Mouse (Mus musculus) A20 (cell line): Measurements from ENCODE around the gene Tex29.

Experiments used
- DNase-seq: peaks from one replicate; pipeline ENCODE4 v3.0.0-alpha.2; 2011; ENCODE audit warnings: low read depth, low spot score

Tex29 gene

GRCm38 (mm10) chr8:11840174-11840573 is at the start of gene Tex29:
TSS of gene Tex29 (plus strand) at chr8:11840474.
- no peak for DNase-seq

GRCm38 (mm10) chr8:11794956-11795355 is 45.3 kb upstream of the Tex29 start:
- DNase-seq = peak; percentile 23

DNA sequence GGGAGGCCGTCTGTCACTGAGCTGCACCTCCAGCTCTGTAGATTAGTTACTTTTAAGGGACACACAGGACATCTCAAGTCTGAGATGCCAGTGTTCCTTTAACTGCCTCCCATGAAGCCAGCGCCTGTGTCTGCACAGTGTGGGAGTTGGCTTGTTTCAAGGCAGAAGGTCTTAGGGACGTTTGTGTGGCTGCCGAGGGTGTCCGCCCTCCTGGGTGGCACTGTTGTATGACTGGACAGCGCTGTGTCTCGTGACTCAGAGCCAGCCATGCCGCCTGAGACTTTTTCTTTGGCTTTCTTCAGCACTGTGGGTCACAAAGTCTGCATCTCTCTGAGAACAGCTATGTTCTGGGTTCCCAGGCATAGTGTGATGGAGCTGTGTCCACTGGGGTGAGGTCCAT is 43.1 kb upstream of the Tex29 start:
- DNase-seq = no peak

DNA sequence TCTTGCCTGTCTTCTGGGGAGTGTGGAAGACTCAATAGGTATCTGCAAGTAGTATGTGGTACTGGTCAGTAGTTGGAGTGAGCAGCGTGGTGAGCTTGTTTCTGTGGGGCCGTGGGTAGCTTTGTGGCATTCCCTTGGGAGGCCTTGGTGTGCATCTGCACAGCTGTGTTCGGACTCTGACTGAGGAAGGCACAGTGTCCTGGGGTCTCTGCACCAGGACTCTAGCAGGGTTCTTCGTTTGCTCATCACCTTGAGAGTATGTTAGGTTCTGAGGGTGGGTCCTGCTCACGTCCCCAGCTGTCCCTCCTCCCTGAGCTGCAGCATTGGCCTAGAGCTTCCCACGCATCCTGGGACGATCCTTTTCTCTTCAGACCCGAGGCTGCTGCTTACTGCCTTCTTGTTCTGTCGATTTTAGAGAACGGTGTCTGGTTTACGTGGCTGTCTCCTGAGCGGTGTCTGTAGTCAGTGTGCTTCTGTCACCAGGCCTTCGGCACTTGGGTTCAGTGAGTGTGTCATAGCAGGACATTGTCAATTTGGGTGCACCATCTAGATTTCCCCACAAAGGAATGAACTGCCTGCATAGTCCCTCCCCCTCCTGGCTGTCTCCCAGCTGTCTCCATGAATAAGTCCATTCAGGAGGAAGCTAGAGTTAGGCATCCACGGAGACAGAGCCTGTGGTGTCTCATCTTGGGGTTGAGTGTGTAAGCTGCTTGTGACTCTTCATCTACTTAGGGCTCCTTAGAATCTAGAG is 42.4 kb upstream of the Tex29 start:
- no peak for DNase-seq

- DNase-seq = no peak
Observed at GRCm38 (mm10) chr8:11798480-11798867, 41.8 kb upstream of the Tex29 start.

- no peak for DNase-seq
Observed at GRCm38 (mm10) chr8:11799098-11799497, 41.2 kb upstream of the Tex29 start.

DNA sequence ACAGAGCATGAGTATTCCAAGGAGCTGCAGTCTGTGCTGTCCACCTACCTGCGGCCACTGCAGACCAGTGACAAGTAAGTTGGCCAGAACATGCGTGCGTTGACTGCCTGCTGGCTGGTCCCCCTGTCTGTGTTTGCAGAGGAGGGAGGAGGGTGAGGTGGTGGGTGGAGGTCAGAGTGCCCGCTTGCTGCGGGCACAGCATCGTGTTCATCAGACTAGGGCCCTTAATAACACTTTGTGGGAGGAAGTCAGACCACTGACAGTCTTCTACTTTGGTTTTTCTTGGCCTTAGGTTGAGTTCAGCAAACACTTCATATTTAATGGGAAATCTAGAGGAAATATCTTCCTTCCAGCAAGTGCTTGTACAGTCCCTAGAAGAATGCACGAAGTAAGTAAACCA is 39.8 kb upstream of the Tex29 start:
- no peak for DNase-seq

- no peak for DNase-seq
Observed at GRCm38 (mm10) chr8:11801571-11801970, 38.7 kb upstream of the Tex29 start.

- no peak for DNase-seq
Observed at GRCm38 (mm10) chr8:11804914-11805313, 35.4 kb upstream of the Tex29 start.

DNA sequence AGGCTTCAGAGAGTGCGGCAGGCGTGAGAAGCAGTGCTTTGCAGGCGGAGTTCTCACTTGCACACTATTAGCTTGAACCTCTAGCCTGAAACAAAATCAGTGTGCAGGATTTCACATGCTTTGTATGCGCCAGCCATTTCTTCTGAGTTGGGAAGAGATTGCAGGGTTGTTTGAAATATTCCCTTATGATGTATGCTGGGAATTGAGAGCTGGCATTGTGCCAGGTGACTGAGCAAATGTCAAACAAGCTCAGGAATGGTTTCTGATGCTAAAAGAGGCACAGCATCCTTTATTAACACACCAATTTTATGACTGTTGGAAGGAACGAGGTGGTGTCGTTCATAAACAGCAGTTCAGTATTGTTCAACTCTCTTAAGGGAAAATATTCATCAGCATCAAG is 34.0 kb upstream of the Tex29 start:
- DNase-seq = no peak

GRCm38 (mm10) chr8:11807361-11807760 is 32.9 kb upstream of the Tex29 start:
- no peak for DNase-seq

DNA sequence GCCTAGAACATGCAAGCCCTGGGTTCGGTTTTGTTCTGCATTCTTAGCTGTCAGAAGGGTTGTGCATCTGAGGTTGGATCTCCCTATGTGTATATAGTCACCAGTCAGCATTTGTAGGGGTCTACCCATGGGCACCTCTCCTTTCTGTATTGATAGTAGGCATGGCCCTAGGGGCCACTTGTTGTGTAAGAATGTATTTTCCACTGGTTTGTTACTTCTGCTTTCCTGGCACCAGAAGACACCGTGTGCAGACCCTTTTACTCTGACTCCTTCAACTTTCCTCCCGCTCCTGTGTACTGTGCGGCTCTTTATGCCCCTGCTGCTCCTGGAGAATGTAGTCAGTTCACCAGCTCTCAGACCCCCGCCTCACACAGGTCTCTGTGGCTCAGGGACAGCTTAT is 32.2 kb upstream of the Tex29 start:
- no peak for DNase-seq

GRCm38 (mm10) chr8:11810426-11810825 is 29.8 kb upstream of the Tex29 start:
- no peak for DNase-seq

GRCm38 (mm10) chr8:11813801-11814200 is 26.5 kb upstream of the Tex29 start:
- DNase-seq = no peak

DNA sequence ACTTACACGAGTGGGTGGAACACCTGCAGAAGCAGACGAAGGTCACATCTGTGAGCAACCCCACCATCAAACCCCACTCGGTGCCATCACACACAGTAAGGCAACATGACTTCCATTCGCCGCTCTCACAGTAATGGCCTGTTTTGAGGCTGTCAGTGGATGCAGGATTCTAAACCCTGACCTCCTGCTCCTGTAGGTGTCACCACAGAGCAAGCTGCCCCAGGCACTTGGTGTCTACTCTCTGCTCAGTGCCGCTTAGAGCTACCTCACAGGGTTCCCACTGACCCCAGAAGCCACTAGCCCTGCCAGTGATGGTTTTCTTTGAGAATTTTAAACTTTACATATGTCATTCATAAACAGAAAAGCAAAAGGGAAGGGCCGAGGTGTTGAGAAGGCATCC is 25.1 kb upstream of the Tex29 start:
- no peak for DNase-seq

DNA sequence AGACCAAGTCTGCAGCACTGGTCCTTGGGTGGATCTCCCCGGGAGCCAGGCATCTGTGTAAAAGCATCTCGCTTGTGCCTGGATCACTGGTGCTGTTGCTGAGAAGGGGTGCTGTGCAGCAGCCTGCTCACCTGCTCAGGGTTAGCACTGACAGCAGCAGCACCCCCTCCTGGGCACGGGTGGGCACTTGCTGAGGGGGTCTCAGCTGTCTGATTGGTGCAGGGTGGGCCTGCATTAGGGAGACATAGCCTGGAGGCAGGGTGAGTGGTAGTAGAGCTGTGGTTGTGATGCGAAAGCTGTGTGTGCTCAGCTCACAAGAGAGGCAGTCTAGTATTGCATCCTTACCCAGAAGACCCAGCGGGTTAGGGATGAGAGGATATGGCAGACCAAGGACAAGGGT is 20.1 kb upstream of the Tex29 start:
- no peak for DNase-seq

DNA sequence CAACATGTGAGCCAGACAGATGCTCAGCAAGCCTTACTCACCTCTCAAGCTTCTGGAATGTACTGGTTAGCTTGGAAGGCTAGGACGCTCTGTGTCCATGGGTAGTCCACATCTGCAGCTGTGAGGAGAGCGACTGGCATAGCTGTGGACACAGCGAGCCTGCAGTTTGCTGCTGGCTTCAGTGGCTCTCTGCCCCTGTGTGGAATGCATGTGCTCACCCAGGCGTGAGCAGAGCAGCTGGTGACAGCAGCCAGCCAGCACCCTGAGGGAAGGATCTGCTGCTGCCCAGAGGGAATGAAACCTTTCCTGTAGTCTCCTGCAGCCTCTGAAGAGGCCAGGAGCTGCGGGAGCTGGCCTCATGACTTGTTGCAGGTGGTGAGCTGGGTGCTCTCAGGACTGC is 19.7 kb upstream of the Tex29 start:
- peak; percentile 19 for DNase-seq

DNA sequence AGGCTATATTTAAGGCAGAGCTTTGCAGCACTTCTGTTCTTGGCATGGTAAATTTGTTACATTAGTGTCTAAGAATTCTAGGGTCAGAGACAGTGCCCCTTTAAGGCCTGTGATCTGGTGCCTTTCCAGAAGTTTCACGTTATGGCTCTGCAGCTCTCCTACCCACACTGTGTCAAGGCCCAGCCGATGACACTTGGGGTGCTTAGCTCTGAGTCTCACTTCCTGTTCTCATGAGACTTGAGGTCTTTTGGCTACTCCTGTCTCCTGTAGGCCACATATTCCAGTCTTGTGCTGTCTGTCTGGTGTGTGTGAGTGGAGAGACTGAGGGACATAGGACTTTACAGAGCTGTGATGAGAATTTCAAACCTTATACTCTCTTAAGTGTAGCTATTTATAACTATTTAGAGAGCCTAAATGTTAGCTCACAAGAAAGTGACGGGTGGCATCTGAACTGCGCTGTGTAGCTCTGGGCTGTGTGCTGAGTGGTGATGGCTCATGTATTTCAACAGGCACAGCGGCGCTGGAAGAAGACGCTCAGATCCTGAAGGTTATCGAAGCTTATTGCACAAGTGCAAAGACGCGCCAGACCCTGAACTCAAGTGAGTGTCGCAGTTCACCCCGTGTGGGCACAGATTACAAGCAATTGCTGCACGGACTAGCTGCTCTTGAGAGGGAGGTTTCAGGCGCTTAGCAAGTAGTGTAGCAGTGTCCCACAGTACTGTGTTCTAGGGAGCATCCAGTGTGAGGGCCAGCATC is 18.6 kb upstream of the Tex29 start:
- peak; percentile 64 for DNase-seq

DNA sequence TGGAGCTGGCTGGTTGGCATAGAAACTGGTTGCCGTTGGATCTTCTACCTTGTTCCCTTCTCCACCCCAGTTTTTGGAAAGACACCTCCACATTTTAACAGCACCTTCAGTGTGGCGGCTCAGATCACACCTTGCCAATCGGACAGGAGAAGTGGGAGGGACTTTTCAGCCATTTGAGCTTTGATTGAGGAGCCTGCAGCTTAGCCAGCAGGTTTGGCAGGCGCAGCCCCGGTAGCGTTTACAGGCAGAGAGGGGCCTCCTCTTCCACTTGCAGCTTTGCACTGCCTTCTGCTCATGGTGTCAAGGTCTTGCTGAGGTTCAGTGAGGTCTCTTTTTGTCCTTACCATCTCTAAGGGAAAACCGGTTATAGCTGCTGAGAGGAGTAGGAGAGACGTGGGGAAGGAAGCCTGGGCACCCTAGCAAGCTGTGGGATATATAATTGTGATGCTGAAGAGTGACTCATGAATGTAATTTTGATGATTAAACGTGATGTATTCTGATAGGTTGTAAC is 17.7 kb upstream of the Tex29 start:
- no peak for DNase-seq

GRCm38 (mm10) chr8:11825756-11826155 is 14.5 kb upstream of the Tex29 start:
- DNase-seq = no peak

DNA sequence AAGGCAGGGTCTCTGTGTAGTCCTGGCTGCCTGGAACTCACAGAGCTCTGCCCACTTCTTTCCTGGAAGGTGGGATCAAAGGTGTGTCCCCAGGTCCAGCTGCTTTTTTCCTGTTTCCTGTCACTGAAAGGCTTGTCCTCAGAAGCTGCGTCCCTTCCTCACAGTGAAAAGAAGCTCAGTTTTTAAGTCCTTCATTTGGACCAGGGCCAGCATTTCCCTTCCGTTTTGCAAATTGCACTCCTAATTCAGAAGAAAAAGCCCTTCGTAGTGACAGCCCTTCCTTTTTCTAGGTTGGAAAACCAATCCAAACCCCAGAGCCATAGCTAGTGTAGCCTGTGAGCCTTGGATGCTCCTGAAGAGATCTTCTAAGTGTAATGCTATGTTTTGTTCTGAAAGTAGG is 13.0 kb upstream of the Tex29 start:
- DNase-seq = no peak

DNA sequence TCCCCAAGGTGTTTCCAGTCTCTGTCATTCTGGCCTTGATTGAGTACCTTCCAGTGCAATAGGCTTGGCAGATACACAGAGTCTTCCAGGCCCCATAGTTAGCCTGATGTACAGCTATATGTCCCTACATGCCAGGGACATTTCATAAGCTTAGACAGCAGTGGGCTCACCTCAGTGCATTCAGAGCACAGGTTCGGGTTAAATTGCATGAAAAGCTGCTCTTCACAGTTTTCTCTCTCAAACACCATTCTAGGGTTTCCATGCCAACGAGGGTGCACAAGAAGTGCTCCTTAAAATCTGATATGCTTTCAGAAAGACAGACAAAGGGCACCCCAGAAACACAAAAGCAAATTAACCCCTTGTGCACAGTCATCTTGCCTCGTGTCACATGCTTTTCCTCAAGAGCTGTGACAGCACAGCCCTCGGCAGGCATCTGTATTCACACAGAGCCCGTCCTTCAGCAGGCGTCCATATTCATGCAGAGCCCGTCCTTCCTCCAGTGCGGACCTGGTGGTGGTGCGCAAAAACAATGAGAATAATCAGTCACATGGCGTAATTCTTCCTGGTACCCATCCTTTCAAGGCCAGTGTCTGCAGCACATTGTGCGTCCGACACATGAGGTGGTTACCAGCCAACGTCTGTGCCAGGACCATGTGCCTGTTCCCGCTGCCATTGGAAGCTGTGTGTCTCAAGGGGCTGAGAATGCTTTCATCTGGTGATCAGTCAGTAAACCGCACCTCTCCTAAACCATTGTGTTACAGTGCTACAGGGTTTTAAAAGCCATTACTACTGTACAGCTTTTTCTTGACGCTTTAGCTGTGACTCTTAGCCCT is 9.8 kb upstream of the Tex29 start:
- no peak for DNase-seq
